Mouse (Mus musculus): ENCODE data around the gene Fgfrl1.

GRCm38 (mm10) chr5:108708419-108708818 is 16.2 kb downstream of the Fgfrl1 start:
- TF ChIP-seq CTCF (IDR thresholded peaks at IDR 0.05; ENCODE audit: low read depth) (no peak), EP300 (IDR thresholded peaks at IDR 0.05; ENCODE audit: low read depth) (no peak)

Measured in liver, postnatal 0 days (tissue).